Mouse (Mus musculus): Measurements from ENCODE around the gene Olfr397. TPM values are rescaled to one million over a fixed set of nuclear protein-coding genes. Genes with fewer than 3 reads are reported as not detected.

The Olfr397 gene
- not detected for total RNA-seq (2022)

GRCm38 (mm10) chr11:73960517-73960916 lies at the start of gene Olfr397:
Gene Olfr397, plus strand, starts transcription at chr11:73960817.
- DNase-seq (ENCODE audit: low spot score in 2 of 2) = no peak

GRCm38 (mm10) chr11:73936377-73936776 lies 24.2 kb upstream of the Olfr397 start, which contains the start of gene Olfr23:
Gene Olfr23, plus strand, starts transcription at chr11:73936677.
- no peak for DNase-seq (ENCODE audit: low spot score in 2 of 2)

DNA sequence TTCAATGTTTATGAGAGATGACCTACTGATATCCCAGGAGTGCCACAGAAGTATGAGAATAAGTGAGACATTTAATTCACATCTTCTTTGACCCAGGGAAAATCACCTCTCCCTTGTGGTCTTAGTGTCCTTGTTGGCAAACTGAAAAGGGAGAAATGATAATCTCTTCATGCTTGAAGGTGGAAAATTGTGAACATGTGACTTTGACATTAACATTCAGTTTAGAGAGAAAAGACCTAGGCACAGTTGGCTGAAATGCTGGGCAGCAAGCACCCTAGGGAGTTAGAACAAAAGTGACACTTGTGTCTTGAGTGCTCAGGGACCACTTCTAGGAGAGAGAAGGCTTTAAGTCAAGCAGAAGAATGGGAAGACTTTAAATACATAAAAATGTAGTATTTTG lies 29.7 kb downstream of the Olfr397 start, which contains the start of gene Olfr398:
Gene Olfr398 (minus strand): TSS at position 101 of the 400 bp plus-strand sequence.
- DNase-seq (ENCODE audit: low spot score in 2 of 2) = no peak

DNA sequence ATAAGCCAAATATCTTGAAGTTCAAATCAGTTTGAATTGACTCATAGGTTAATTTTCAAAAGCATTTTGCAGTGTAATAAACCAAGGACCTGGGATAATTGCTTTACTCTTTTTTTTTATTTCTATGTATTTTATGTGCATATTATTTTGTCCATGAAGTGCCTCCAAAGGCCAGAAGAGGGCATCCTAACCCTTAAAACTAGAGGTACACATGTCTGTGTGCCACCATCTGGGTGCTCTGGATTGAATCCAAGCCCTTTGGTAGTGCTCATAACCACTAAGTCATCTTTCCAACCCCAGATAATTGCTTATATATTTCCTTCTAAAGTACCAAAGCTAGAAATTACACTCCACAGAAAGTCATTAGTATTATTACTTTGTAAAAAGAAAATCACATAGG lies 32.5 kb downstream of the Olfr397 start:
- DNase-seq (ENCODE audit: low spot score in 2 of 2) = no peak

Other genes with a start within 250 kb of the Olfr397 start
- not detected for gene Olfr389, start 180.1 kb upstream of the Olfr397 start, total RNA-seq (2022)
- gene Olfr390, start 177.9 kb upstream of the Olfr397 start, total RNA-seq (2022) = not detected
- gene Olfr391-ps, start 157.8 kb upstream of the Olfr397 start, total RNA-seq (2022) = not detected
- not detected for gene Olfr392, start 143.8 kb upstream of the Olfr397 start, total RNA-seq (2022)
- not detected for gene Olfr393, start 109.4 kb upstream of the Olfr397 start, total RNA-seq (2022)
- gene Olfr394, start 70.0 kb upstream of the Olfr397 start, total RNA-seq (2022) = not detected
- gene Olfr395, start 51.5 kb upstream of the Olfr397 start, total RNA-seq (2022) = not detected
- not detected for gene Olfr23, start 24.1 kb upstream of the Olfr397 start, total RNA-seq (2022)
- not detected for gene Olfr398, start 29.6 kb downstream of the Olfr397 start, total RNA-seq (2022)
- not detected for gene Olfr139, start 95.7 kb downstream of the Olfr397 start, total RNA-seq (2022)
- gene Olfr399, start 95.8 kb downstream of the Olfr397 start, total RNA-seq (2022) = not detected
- gene Zfp616, start 109.1 kb downstream of the Olfr397 start, total RNA-seq (2022) = not detected
- gene Olfr401, start 152.9 kb downstream of the Olfr397 start, total RNA-seq (2022) = not detected
- gene Olfr402, start 192.7 kb downstream of the Olfr397 start, total RNA-seq (2022) = not detected
- gene Olfr403, start 225.4 kb downstream of the Olfr397 start, total RNA-seq (2022) = not detected